Mouse (Mus musculus): ENCODE data around the gene Mgst2.

The Mgst2 gene

GRCm38 (mm10) chr3:51659415-51659814 is 745 bp upstream of the Mgst2 start:
- DNase-seq, result no peak

- peak; percentile 36 for DNase-seq
Observed at GRCm38 (mm10) chr3:51660821-51661276, 689 bp downstream of the Mgst2 start.

GRCm38 (mm10) chr3:51661376-51661775 is 1.2 kb downstream of the Mgst2 start:
- DNase-seq, result no peak

GRCm38 (mm10) chr3:51661880-51662550 is 1.9 kb downstream of the Mgst2 start:
- peak; percentile 68 for DNase-seq

GRCm38 (mm10) chr3:51662557-51662956 is 2.4 kb downstream of the Mgst2 start:
- peak; percentile 48 for DNase-seq

GRCm38 (mm10) chr3:51668607-51669006 is 8.4 kb downstream of the Mgst2 start:
- DNase-seq, result no peak

GRCm38 (mm10) chr3:51670414-51671070 is 10.4 kb downstream of the Mgst2 start:
- DNase-seq, result no peak

GRCm38 (mm10) chr3:51671071-51671469 is 10.9 kb downstream of the Mgst2 start:
- DNase-seq, result no peak

GRCm38 (mm10) chr3:51672631-51673030 is 12.5 kb downstream of the Mgst2 start:
- DNase-seq, result no peak

GRCm38 (mm10) chr3:51673408-51674086 is 13.4 kb downstream of the Mgst2 start:
- DNase-seq, result peak; percentile 46

GRCm38 (mm10) chr3:51674963-51675362 is 14.8 kb downstream of the Mgst2 start:
- DNase-seq, result no peak

GRCm38 (mm10) chr3:51685539-51685938 is 25.4 kb downstream of the Mgst2 start:
- DNase-seq, result no peak

GRCm38 (mm10) chr3:51686316-51686715 is 26.2 kb downstream of the Mgst2 start:
- no peak for DNase-seq

- DNase-seq, result no peak
Observed at GRCm38 (mm10) chr3:51686791-51687190, 26.6 kb downstream of the Mgst2 start.

GRCm38 (mm10) chr3:51688725-51689124 is 28.6 kb downstream of the Mgst2 start:
- no peak for DNase-seq

GRCm38 (mm10) chr3:51693196-51693595 is 33.0 kb downstream of the Mgst2 start:
- no peak for DNase-seq

GRCm38 (mm10) chr3:51694576-51694975 is 34.4 kb downstream of the Mgst2 start:
- DNase-seq, result no peak

GRCm38 (mm10) chr3:51695713-51696112 is 35.6 kb downstream of the Mgst2 start:
- no peak for DNase-seq

- DNase-seq, result no peak
Observed at GRCm38 (mm10) chr3:51697931-51698330, 37.8 kb downstream of the Mgst2 start.

- no peak for DNase-seq
Observed at GRCm38 (mm10) chr3:51700123-51700522, 40.0 kb downstream of the Mgst2 start.

- DNase-seq, result no peak
Observed at GRCm38 (mm10) chr3:51700731-51701280, 40.6 kb downstream of the Mgst2 start.

GRCm38 (mm10) chr3:51701281-51701751 is 41.2 kb downstream of the Mgst2 start:
- DNase-seq, result peak; percentile 78

- peak; percentile 13 for DNase-seq
Observed at GRCm38 (mm10) chr3:51701950-51702349, 41.8 kb downstream of the Mgst2 start.

Measured in thymus, postnatal 25 days (tissue).